Mouse (Mus musculus): Measurements from ENCODE around the gene Gbp5. TPM values are rescaled to one million over a fixed set of nuclear protein-coding genes. Genes with fewer than 3 reads are reported as not detected.

Gbp5 gene
- polyA plus RNA-seq, 1 experiment from 2014 or later: 0.18 TPM

DNA sequence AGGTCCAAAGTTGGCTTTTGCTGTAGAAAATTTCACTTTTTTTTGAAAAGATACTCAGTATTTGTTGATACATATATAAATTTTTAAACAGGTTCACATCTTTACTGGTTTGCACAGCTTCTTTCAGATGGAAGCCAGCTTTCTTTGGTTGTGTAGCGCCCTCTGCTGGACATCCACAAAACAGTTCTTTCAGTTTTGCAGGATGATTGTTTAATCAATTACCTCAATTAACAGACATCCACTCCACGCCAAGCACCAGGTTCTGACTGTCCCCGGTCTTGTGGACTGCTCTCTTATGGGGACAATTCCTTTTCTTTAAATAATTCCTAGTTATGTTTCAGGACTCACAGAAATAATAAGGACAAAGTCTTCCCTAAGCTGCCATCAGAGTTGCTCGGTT lies 17.9 kb upstream of the Gbp5 start:
- no peak overlapping the region for H3K27ac ChIP-seq (replicated peaks)
- H3K36me3 ChIP-seq (ENCODE audit: control insufficient read depth, insufficient read depth, low read length): no peaks in the 10 kb centered on the region
- H3K4me1 ChIP-seq (replicated peaks; ENCODE audit: control insufficient read depth, insufficient read depth): no peaks in the 10 kb centered on the region
- H3K4me2 ChIP-seq (replicated peaks; ENCODE audit: low read depth): no peak overlapping the region
- 19% methylated on average over 4 of the region's 4 CpGs for WGBS
- no peak for ATAC-seq (ENCODE audit: low FRiP score, low TSS enrichment)
- H3K4me3 ChIP-seq (ENCODE audit: low read depth, low read length): no peak overlapping the region
- H3K27me3 ChIP-seq (ENCODE audit: control insufficient read depth, insufficient read depth, low read length): no peaks in the 10 kb centered on the region
- DNase-seq (ENCODE audit: low spot score): peak; percentile 75
- TF ChIP-seq CTCF (IDR thresholded peaks at IDR 0.05; ENCODE audit: low read depth) (peak; percentile 86), EP300 (optimal IDR thresholded peaks at IDR 0.05) (no peak)
- no peaks in the 10 kb centered on the region for H3K9me3 ChIP-seq (ENCODE audit: control insufficient read depth, low read length)
- no peak overlapping the region for H3K9ac ChIP-seq (ENCODE audit: low read length)

GRCm38 (mm10) chr3:142477866-142478265 lies 15.9 kb upstream of the Gbp5 start:
- H3K27ac ChIP-seq (replicated peaks): no peak overlapping the region
- 62% methylated on average over 5 of the region's 5 CpGs for WGBS
- no peaks in the 10 kb centered on the region for H3K27me3 ChIP-seq (ENCODE audit: control insufficient read depth, insufficient read depth, low read length)
- no peaks in the 10 kb centered on the region for H3K4me1 ChIP-seq (replicated peaks; ENCODE audit: control insufficient read depth, insufficient read depth)
- no peaks in the 10 kb centered on the region for H3K36me3 ChIP-seq (ENCODE audit: control insufficient read depth, insufficient read depth, low read length)
- DNase-seq (ENCODE audit: low spot score) (no peak), ATAC-seq (ENCODE audit: low FRiP score, low TSS enrichment) (no peak)
- H3K9me3 ChIP-seq (ENCODE audit: control insufficient read depth, low read length): no peaks in the 10 kb centered on the region
- H3K4me3 ChIP-seq (ENCODE audit: low read depth, low read length): no peak overlapping the region
- H3K4me2 ChIP-seq (replicated peaks; ENCODE audit: low read depth): no peak overlapping the region
- H3K9ac ChIP-seq (ENCODE audit: low read length): no peak overlapping the region
- TF ChIP-seq EP300 (optimal IDR thresholded peaks at IDR 0.05) (no peak), CTCF (IDR thresholded peaks at IDR 0.05; ENCODE audit: low read depth) (no peak)

GRCm38 (mm10) chr3:142478360-142478759 lies 15.4 kb upstream of the Gbp5 start:
- TF ChIP-seq CTCF (IDR thresholded peaks at IDR 0.05; ENCODE audit: low read depth): no peak
- TF ChIP-seq EP300 (optimal IDR thresholded peaks at IDR 0.05): no peak
- ATAC-seq (ENCODE audit: low FRiP score, low TSS enrichment): no peak

DNA sequence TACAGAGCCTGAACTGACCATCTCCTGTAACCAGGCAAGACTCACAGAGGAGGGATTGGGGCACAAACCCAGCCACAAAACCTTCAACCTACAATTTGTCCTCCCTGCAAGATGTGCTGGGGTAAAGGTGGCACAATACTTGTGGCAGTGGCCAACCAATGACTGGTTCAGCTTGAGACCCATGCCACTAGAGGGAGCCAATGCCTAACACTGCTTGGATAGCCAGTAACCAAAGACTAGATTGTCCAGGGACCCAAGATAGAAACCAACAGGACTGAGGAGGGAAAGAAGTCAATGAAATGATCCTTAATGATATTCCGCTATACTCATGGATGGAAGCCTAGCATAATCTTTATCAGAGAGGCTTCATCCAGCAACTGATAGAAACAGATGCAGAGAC lies 3.3 kb upstream of the Gbp5 start:
- 74% methylated on average over 1 of the region's 1 CpGs for WGBS
- DNase-seq (ENCODE audit: low spot score): peak; percentile 73
- no peaks in the 10 kb centered on the region for H3K27me3 ChIP-seq (ENCODE audit: control insufficient read depth, insufficient read depth, low read length)

More at GRCm38 (mm10) chr3:142478360-142478759, 15.4 kb upstream of the Gbp5 start:
- Histone ChIP-seq H3K9me3 (ENCODE audit: control insufficient read depth, low read length) (no peaks in the 10 kb centered on the region), H3K36me3 (ENCODE audit: control insufficient read depth, insufficient read depth, low read length) (no peaks in the 10 kb centered on the region), H3K27me3 (ENCODE audit: control insufficient read depth, insufficient read depth, low read length) (no peaks in the 10 kb centered on the region), H3K9ac (ENCODE audit: low read length) (no peak overlapping the region), H3K4me2 (replicated peaks; ENCODE audit: low read depth) (no peak overlapping the region), H3K4me3 (ENCODE audit: low read depth, low read length) (no peak overlapping the region), H3K27ac (replicated peaks) (no peak overlapping the region), H3K4me1 (replicated peaks; ENCODE audit: control insufficient read depth, insufficient read depth) (no peaks in the 10 kb centered on the region)
- no peak for DNase-seq (ENCODE audit: low spot score)
- WGBS: 81% methylated on average over 1 of the region's 1 CpGs

GRCm38 (mm10) chr3:142495146-142495655 lies 1.4 kb downstream of the Gbp5 start:
- no peaks in the 10 kb centered on the region for H3K9me3 ChIP-seq (ENCODE audit: control insufficient read depth, low read length)
- no peaks in the 10 kb centered on the region for H3K36me3 ChIP-seq (ENCODE audit: control insufficient read depth, insufficient read depth, low read length)
- DNase-seq (ENCODE audit: low spot score) (no peak), ATAC-seq (ENCODE audit: low FRiP score, low TSS enrichment) (no peak)
- H3K4me2 ChIP-seq (replicated peaks; ENCODE audit: low read depth): no peak overlapping the region
- 92% methylated on average over 5 of the region's 5 CpGs for WGBS
- no peak overlapping the region for H3K4me3 ChIP-seq (ENCODE audit: low read depth, low read length)
- H3K4me1 ChIP-seq (replicated peaks; ENCODE audit: control insufficient read depth, insufficient read depth): no peaks in the 10 kb centered on the region
- no peak overlapping the region for H3K9ac ChIP-seq (ENCODE audit: low read length)
- no peaks in the 10 kb centered on the region for H3K27me3 ChIP-seq (ENCODE audit: control insufficient read depth, insufficient read depth, low read length)
- no peak overlapping the region for H3K27ac ChIP-seq (replicated peaks)
- TF ChIP-seq EP300 (optimal IDR thresholded peaks at IDR 0.05) (no peak), CTCF (IDR thresholded peaks at IDR 0.05; ENCODE audit: low read depth) (no peak)

More for the DNA sequence above, 3.3 kb upstream of the Gbp5 start:
- TF ChIP-seq CTCF (IDR thresholded peaks at IDR 0.05; ENCODE audit: low read depth): peak; percentile 98
- no peak for TF ChIP-seq EP300 (optimal IDR thresholded peaks at IDR 0.05)
- H3K4me3 ChIP-seq (ENCODE audit: low read depth, low read length): no peak overlapping the region
- H3K27ac ChIP-seq (replicated peaks): no peak overlapping the region
- no peaks in the 10 kb centered on the region for H3K36me3 ChIP-seq (ENCODE audit: control insufficient read depth, insufficient read depth, low read length)
- no peaks in the 10 kb centered on the region for H3K4me1 ChIP-seq (replicated peaks; ENCODE audit: control insufficient read depth, insufficient read depth)
- ATAC-seq (ENCODE audit: low FRiP score, low TSS enrichment): no peak
- no peaks in the 10 kb centered on the region for H3K9me3 ChIP-seq (ENCODE audit: control insufficient read depth, low read length)
- H3K4me2 ChIP-seq (replicated peaks; ENCODE audit: low read depth): no peak overlapping the region
- H3K9ac ChIP-seq (ENCODE audit: low read length): no peak overlapping the region
